Mouse (Mus musculus) macrophage (primary cell): ENCODE measurements around the gene N4bp2. TPM values are rescaled to one million over a fixed set of nuclear protein-coding genes. Genes with fewer than 3 reads are reported as not detected.
A peak's percentile ranks its signal among the peaks of the same experiment; 100 is the strongest.
"Not testable (repeated sequence)": the region's sequence is repeated elsewhere in the genome, so short reads cannot be mapped to it uniquely, and the experiment has no call there.

Source experiments
- H3K27ac ChIP-seq: fragments of 350-480 bp; formaldehyde crosslinking; 2 replicates; pipeline ENCODE4 v1.9.0; 2021
- H3K36me3 ChIP-seq: fragments of 350-480 bp; formaldehyde crosslinking; 2 replicates; pipeline ENCODE4 v1.9.0; 2021; ENCODE audit errors: inconsistent target
- H3K4me3 ChIP-seq: fragments of 350-480 bp; formaldehyde crosslinking; 2 replicates; pipeline ENCODE4 v1.9.0; 2021; ENCODE audit errors: inconsistent target
- H3K79me2 ChIP-seq: fragments of 350-480 bp; formaldehyde crosslinking; 2 replicates; pipeline ENCODE4 v1.9.0; 2021; ENCODE audit errors: inconsistent target
- WGBS: methylation state at CpG from one replicate; pipeline ENCODE4 v1.1.7; 2026; ENCODE audit warnings: inconsistent platforms; ENCODE audit not compliant: missing documents; 5-methylcytosine and 5-hydroxymethylcytosine counted together
- polyA plus RNA-seq: library from polyadenylated mRNA; stranded (reverse); fragments of 250-400 nt; gene quantifications from 3 replicates; pipeline ENCODE4 v1.2.4, GENCODE M21; 2018; ENCODE audit warnings: inconsistent platforms

The N4bp2 gene
- polyA plus RNA-seq, 1 experiment from 2014 or later = 5.2 TPM

GRCm38 (mm10) chr5:65757110-65757509, 6.2 kb upstream of the N4bp2 start:
- H3K27ac ChIP-seq = no peak overlapping the region
- WGBS = 95% methylated on average over 1 of the region's 1 CpGs

GRCm38 (mm10) chr5:65760041-65760440, 3.3 kb upstream of the N4bp2 start:
- WGBS = 98% methylated on average over 4 of the region's 4 CpGs
- Histone ChIP-seq H3K79me2 (no peaks in the 10 kb centered on the region), H3K4me3 (no peak overlapping the region), H3K27ac (no peak overlapping the region), H3K36me3 (no peaks in the 10 kb centered on the region)

More at GRCm38 (mm10) chr5:65757110-65757509, 6.2 kb upstream of the N4bp2 start:
- H3K4me3 ChIP-seq = no peak overlapping the region
- H3K79me2 ChIP-seq = no peaks in the 10 kb centered on the region
- no peaks in the 10 kb centered on the region for H3K36me3 ChIP-seq

- Histone ChIP-seq H3K36me3 (no peaks in the 10 kb centered on the region), H3K27ac (no peak overlapping the region), H3K4me3 (no peak overlapping the region), H3K79me2 (peaks cover 5% of the 10 kb centered on the region; the same call in 1 of the 2 replicates)
- WGBS = 100% methylated on average over 2 of the region's 2 CpGs
These were observed 2.7 kb upstream of the N4bp2 start for GRCm38 (mm10) chr5:65760599-65760998.

GRCm38 (mm10) chr5:65761020-65761419, 2.3 kb upstream of the N4bp2 start:
- 96% methylated on average over 5 of the region's 5 CpGs for WGBS

GRCm38 (mm10) chr5:65761921-65762320, 1.4 kb upstream of the N4bp2 start:
- Histone ChIP-seq H3K36me3 (no peaks in the 10 kb centered on the region), H3K27ac (no peak overlapping the region), H3K4me3 (no peak overlapping the region), H3K79me2 (peaks cover 11% of the 10 kb centered on the region; the same call in 1 of the 2 replicates)

More at GRCm38 (mm10) chr5:65761020-65761419, 2.3 kb upstream of the N4bp2 start:
- H3K4me3 ChIP-seq = no peak overlapping the region
- H3K79me2 ChIP-seq = peaks cover 9% of the 10 kb centered on the region; the same call in 1 of the 2 replicates
- no peaks in the 10 kb centered on the region for H3K36me3 ChIP-seq
- no peak overlapping the region for H3K27ac ChIP-seq

- WGBS = 22% methylated on average over 3 of the region's 3 CpGs
- Histone ChIP-seq H3K27ac (no peak overlapping the region), H3K4me3 (peak overlapping the region; percentile 30)
These were observed 635 bp upstream of the N4bp2 start for GRCm38 (mm10) chr5:65762686-65763085.

GRCm38 (mm10) chr5:65763916-65764785, 830 bp downstream of the N4bp2 start:
- Histone ChIP-seq H3K4me3 (peak overlapping the region; percentile 74), H3K36me3 (no peaks in the 10 kb centered on the region), H3K27ac (peak overlapping the region; percentile 34), H3K79me2 (peaks cover 11% of the 10 kb centered on the region; the same call in 1 of the 2 replicates)
- 1% methylated on average over 81 of the region's 121 CpGs for WGBS

More at GRCm38 (mm10) chr5:65762686-65763085, 635 bp upstream of the N4bp2 start:
- Histone ChIP-seq H3K79me2 (peaks cover 11% of the 10 kb centered on the region; the same call in 1 of the 2 replicates), H3K36me3 (no peaks in the 10 kb centered on the region)

- peak overlapping the region; percentile 74 for H3K4me3 ChIP-seq
- WGBS = 3% methylated on average over 36 of the region's 36 CpGs
- H3K79me2 ChIP-seq = peaks cover 11% of the 10 kb centered on the region; the same call in 1 of the 2 replicates
- peak overlapping the region; percentile 34 for H3K27ac ChIP-seq
- no peaks in the 10 kb centered on the region for H3K36me3 ChIP-seq
These were observed 1.7 kb downstream of the N4bp2 start for GRCm38 (mm10) chr5:65764786-65765634.

- peaks cover 11% of the 10 kb centered on the region; the same call in 1 of the 2 replicates for H3K79me2 ChIP-seq
- H3K36me3 ChIP-seq = no peaks in the 10 kb centered on the region
- 41% methylated on average over 5 of the region's 5 CpGs for WGBS
- no peak overlapping the region for H3K27ac ChIP-seq
- H3K4me3 ChIP-seq = peak overlapping the region; percentile 74; the same call in 1 of the 2 replicates
These were observed 2.3 kb downstream of the N4bp2 start for GRCm38 (mm10) chr5:65765635-65765911.

GRCm38 (mm10) chr5:65768007-65768406, 4.7 kb downstream of the N4bp2 start:
- Histone ChIP-seq H3K27ac (no peak overlapping the region), H3K36me3 (no peaks in the 10 kb centered on the region), H3K4me3 (no peak overlapping the region), H3K79me2 (peaks cover 11% of the 10 kb centered on the region; the same call in 1 of the 2 replicates)
- WGBS = 96% methylated on average over 5 of the region's 5 CpGs

GRCm38 (mm10) chr5:65770065-65770464, 6.7 kb downstream of the N4bp2 start:
- Histone ChIP-seq H3K79me2 (peaks cover 11% of the 10 kb centered on the region; the same call in 1 of the 2 replicates), H3K36me3 (no peaks in the 10 kb centered on the region), H3K27ac (no peak overlapping the region), H3K4me3 (no peak overlapping the region)
- 92% methylated on average over 7 of the region's 7 CpGs for WGBS

GRCm38 (mm10) chr5:65770493-65770892, 7.2 kb downstream of the N4bp2 start:
- H3K4me3 ChIP-seq = no peak overlapping the region
- WGBS = 96% methylated on average over 4 of the region's 4 CpGs
- H3K27ac ChIP-seq = no peak overlapping the region
- H3K36me3 ChIP-seq = no peaks in the 10 kb centered on the region
- peaks cover 7% of the 10 kb centered on the region; the same call in 1 of the 2 replicates for H3K79me2 ChIP-seq

GRCm38 (mm10) chr5:65773957-65774356, 10.6 kb downstream of the N4bp2 start:
- H3K4me3 ChIP-seq, H3K27ac ChIP-seq, H3K79me2 ChIP-seq, H3K36me3 ChIP-seq: not testable (repeated sequence)
- 94% methylated on average over 3 of the region's 3 CpGs for WGBS

GRCm38 (mm10) chr5:65776166-65776565, 12.8 kb downstream of the N4bp2 start:
- Histone ChIP-seq H3K27ac (no peak overlapping the region), H3K36me3 (no peaks in the 10 kb centered on the region), H3K79me2 (no peaks in the 10 kb centered on the region), H3K4me3 (no peak overlapping the region)
- WGBS = 89% methylated on average over 4 of the region's 4 CpGs

- Histone ChIP-seq H3K36me3 (no peaks in the 10 kb centered on the region), H3K79me2 (no peaks in the 10 kb centered on the region), H3K27ac (no peak overlapping the region), H3K4me3 (no peak overlapping the region)
- 100% methylated on average over 3 of the region's 3 CpGs for WGBS
These were observed 13.6 kb downstream of the N4bp2 start for GRCm38 (mm10) chr5:65776907-65777306.
